Mouse (Mus musculus) liver, adult 2 months (tissue): ENCODE data around the gene Cic. TPM values are rescaled to one million over a fixed set of nuclear protein-coding genes. Genes with fewer than 3 reads are reported as not detected.

Source experiments
- DNase-seq: peaks from one replicate; pipeline ENCODE4 v3.0.0-alpha.2; 2011; ENCODE audit warnings: low read depth, low spot score; ENCODE audit errors: extremely low read depth
- H3K27ac ChIP-seq: fragments of 200-500 bp; replicated peaks from 2 replicates; pipeline ENCODE4 v1.5.1; 2012; ENCODE audit warnings: low read depth, mild to moderate bottlenecking, control low read depth, inconsistent platforms, low read length; ENCODE audit not compliant: insufficient read depth
- H3K27me3 ChIP-seq: fragments of 200-500 bp; 2 replicates; pipeline ENCODE4 v1.6.1; 2012; ENCODE audit warnings: mild to moderate bottlenecking, moderate library complexity, low read length, inconsistent platforms; ENCODE audit not compliant: control insufficient read depth, insufficient read depth
- H3K36me3 ChIP-seq: fragments of 200-500 bp; 2 replicates; pipeline ENCODE4 v1.6.1; 2012; ENCODE audit warnings: low read length, inconsistent platforms; ENCODE audit not compliant: control insufficient read depth, insufficient read depth
- H3K4me1 ChIP-seq: fragments of 200-500 bp; 2 replicates; pipeline ENCODE4 v1.6.1; 2011; ENCODE audit warnings: low read length; ENCODE audit not compliant: control insufficient read depth, insufficient read depth
- H3K4me3 ChIP-seq: fragments of 200-500 bp; 2 replicates; pipeline ENCODE4 v1.5.1; 2011; ENCODE audit warnings: low read depth, mild to moderate bottlenecking, control low read depth, low read length, moderate library complexity; ENCODE audit not compliant: insufficient read depth
- H3K79me2 ChIP-seq: fragments of 200-500 bp; 2 replicates; pipeline ENCODE4 v1.6.1; 2012; ENCODE audit warnings: inconsistent platforms, mild to moderate bottlenecking, low read length, moderate library complexity; ENCODE audit not compliant: control insufficient read depth, insufficient read depth
- H3K9ac ChIP-seq: fragments of 200-500 bp; 2 replicates; pipeline ENCODE4 v1.6.1; 2012; ENCODE audit warnings: low read depth, mild to moderate bottlenecking, control low read depth, inconsistent platforms, low read length
- CTCF ChIP-seq: fragments of 200-500 bp; IDR thresholded peaks from 2 replicates; pipeline ENCODE4 v1.5.1; 2011; ENCODE audit warnings: low read depth, low read length, control low read depth
- POLR2A ChIP-seq: fragments of 200-500 bp; IDR thresholded peaks from 2 replicates; pipeline ENCODE4 v1.6.1; 2011; ENCODE audit warnings: low read length, control low read depth; ENCODE audit not compliant: insufficient read depth; ENCODE audit errors: extremely low read depth
- WGBS: fragments of 180-500 bp; shearing (Covaris S2); methylation state at CpG from one replicate; pipeline ENCODE4 v1.1.7; 2018; 5-methylcytosine and 5-hydroxymethylcytosine counted together
- polyA plus RNA-seq: library from polyadenylated mRNA; depleted of rRNA; stranded (reverse); fragments of >200 nt; gene quantifications from 2 replicates; pipeline ENCODE4 v1.2.3, GENCODE M21; 2012
- total RNA-seq: library from RNA; depleted of rRNA; stranded (reverse); fragments of >200 nt; gene quantifications from 2 replicates; pipeline ENCODE4 v1.2.3, GENCODE M21; 2014

Gene Cic
- total and polyA plus RNA-seq, 2 experiments = 5.3 to 23.3 TPM

DNA sequence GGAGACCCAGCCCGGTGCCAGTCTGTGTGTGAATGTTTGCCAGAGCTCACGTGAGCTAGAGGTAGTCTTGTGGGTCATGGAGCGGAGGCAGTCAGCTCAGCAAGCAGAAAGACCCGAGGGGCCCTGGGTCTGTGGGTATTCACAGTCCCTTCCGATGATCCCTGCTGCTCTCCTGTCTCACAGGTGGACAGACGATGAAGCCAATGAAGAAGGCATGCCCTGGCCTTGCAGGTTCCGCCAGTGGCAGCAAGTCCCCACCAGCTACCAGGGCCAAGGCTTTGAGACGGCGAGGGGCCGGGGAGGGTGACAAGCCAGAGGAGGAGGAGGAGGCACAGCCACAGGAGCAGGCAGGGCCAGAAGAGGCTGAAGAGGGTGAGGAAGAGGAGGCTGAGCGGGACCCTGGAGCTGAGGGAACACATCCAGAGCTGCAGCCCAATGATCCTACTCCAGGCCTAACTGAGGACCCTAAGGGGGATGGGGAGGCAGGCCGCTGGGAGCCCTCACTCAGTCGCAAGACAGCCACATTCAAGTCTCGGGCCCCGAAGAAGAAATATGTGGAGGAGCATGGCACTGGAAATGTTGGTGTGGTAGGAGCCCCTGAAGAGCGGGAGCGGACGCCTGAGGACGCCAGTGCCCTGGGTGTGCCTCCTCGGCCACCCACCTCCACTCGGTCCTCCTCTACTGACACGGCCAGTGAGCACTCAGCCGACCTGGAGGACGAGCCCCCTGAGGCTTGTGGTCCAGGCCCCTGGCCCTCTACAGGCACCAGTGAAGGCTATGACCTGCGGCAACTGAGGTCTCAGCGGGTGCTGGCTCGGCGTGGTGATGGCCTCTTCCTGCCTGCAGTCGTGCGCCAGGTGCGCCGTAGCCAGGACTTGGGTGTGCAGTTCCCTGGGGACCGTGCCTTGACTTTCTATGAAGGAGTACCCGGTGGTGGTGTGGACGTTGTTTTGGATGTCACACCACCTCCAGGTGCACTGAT is 3.4 kb downstream of the Cic start:
- WGBS = 95% methylated on average over 35 of the region's 35 CpGs
- no peak overlapping the region for H3K9ac ChIP-seq
- H3K27ac ChIP-seq = no peak overlapping the region
- no peaks in the 10 kb centered on the region for H3K27me3 ChIP-seq
- peaks cover 36% of the 10 kb centered on the region for H3K79me2 ChIP-seq
- H3K4me3 ChIP-seq = no peak overlapping the region
- H3K36me3 ChIP-seq = no peaks in the 10 kb centered on the region
- TF ChIP-seq CTCF (no peak), POLR2A (no peak)
- H3K4me1 ChIP-seq = peaks cover 8% of the 10 kb centered on the region
- DNase-seq = no peak

DNA sequence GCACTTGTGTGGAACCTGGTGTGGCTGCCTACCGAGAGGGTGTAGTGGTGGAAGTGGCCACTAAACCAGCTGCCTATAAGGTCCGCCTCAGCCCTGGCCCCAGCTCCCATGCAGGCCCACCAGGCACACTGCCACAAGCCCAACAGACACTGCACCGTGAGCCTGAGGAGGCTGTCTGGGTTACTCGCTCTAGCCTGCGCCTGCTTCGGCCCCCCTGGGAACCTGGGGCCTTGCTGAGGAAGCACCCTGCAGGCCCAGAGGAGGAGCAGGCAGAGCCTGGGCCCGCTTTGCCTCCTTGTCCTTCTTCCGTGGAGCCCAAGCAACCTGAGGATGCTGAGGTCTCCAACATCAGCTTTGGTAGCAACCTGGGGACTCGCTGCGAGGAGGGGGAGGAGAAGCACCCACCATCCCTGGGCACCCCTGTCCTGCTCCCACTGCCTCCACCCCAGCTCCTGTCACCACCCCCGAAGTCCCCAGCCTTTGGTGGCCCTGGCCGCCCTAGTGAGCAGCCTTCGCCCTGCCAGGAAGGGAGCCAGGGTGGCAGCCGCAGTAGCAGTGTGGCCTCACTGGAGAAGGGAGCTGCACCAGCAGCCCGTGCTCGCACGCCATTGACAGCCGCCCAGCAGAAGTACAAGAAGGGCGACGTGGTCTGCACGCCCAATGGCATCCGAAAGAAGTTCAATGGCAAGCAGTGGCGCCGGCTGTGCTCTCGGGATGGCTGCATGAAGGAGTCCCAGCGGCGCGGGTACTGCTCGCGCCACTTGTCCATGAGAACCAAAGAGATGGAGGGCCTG is 4.3 kb downstream of the Cic start:
- Histone ChIP-seq H3K27ac (no peak overlapping the region), H3K9ac (no peak overlapping the region), H3K79me2 (peaks cover 36% of the 10 kb centered on the region), H3K36me3 (no peaks in the 10 kb centered on the region), H3K4me1 (peaks cover 8% of the 10 kb centered on the region), H3K27me3 (no peaks in the 10 kb centered on the region), H3K4me3 (no peak overlapping the region)
- no peak for DNase-seq
- WGBS = 94% methylated on average over 30 of the region's 30 CpGs
- TF ChIP-seq CTCF (no peak), POLR2A (no peak)

DNA sequence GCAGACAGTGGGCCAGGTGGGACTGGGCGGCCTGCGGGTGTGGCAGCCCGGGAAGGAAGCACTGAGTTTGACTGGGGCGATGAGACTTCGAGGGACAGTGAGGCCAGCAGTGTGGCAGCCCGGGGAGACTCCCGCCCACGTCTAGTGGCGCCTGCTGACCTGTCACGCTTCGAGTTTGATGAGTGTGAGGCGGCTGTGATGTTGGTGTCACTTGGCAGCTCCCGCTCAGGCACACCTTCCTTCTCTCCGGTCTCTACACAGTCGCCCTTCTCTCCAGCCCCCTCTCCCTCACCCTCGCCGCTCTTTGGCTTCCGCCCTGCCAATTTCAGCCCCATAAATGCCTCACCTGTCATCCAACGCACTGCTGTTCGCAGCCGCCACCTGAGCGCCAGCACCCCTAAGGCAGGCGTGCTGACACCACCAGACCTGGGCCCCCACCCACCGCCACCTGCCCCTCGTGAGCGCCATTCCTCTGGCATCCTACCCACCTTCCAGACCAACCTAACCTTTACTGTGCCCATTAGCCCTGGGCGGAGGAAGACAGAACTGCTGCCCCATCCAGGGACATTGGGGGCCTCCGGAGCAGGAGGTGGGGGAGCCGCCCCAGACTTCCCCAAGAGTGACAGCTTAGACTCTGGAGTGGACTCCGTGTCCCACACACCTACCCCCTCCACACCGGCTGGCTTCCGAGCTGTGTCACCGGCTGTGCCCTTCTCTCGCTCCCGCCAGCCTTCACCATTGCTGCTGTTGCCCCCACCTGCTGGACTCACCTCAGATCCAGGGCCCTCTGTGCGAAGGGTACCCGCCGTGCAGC is 5.1 kb downstream of the Cic start:
- no peak for DNase-seq
- TF ChIP-seq POLR2A = no peak
- TF ChIP-seq CTCF = no peak
- H3K36me3 ChIP-seq = no peaks in the 10 kb centered on the region
- H3K79me2 ChIP-seq = peaks cover 36% of the 10 kb centered on the region
- H3K27ac ChIP-seq = no peak overlapping the region
- H3K4me1 ChIP-seq = peaks cover 12% of the 10 kb centered on the region
- H3K9ac ChIP-seq = no peak overlapping the region
- H3K27me3 ChIP-seq = no peaks in the 10 kb centered on the region
- WGBS = 94% methylated on average over 38 of the region's 38 CpGs
- H3K4me3 ChIP-seq = no peak overlapping the region

DNA sequence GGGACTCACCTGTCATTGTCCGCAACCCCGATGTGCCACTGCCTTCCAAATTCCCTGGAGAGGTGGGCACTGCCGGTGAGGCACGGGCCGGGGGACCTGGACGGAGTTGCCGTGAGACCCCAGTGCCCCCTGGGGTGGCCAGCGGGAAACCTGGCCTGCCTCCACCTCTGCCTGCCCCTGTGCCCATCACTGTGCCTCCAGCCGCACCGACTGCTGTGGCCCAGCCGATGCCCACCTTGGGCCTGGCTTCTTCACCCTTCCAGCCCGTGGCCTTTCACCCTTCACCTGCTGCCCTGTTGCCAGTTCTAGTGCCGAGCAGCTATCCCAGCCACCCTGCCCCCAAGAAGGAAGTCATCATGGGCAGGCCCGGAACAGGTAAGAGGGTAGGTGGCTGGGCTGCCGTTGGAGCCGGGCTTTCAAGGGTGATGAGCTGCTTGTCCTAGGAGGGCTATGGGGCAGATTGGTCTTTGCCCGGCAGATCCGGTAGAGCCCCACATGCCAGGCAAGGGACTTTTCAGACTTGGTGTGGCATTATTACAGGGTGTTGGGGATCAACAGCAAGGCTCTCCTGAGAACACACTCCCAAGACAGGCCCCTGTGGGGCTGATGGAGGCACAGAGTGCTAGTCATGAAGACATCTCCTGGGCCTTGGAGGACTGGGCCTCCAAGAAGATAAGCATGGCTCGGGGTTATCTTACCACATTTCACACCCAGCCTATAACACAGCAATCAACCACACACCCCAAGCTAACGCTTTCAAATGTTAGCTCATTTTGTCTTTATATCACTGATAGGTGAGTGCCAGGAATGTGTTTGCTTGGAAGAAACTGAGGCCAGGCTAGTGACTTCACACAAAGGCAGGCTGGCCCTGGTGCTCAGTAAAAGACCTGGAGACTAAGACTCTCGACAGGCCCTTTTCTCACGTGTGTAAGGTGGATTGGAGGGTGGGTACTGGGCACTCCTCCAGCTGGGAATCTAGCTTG is 6.0 kb downstream of the Cic start:
- TF ChIP-seq POLR2A = no peak
- Histone ChIP-seq H3K79me2 (peaks cover 33% of the 10 kb centered on the region), H3K27ac (no peak overlapping the region), H3K27me3 (no peaks in the 10 kb centered on the region), H3K9ac (no peak overlapping the region), H3K36me3 (no peaks in the 10 kb centered on the region), H3K4me3 (no peak overlapping the region), H3K4me1 (peaks cover 15% of the 10 kb centered on the region)
- DNase-seq = no peak
- WGBS = 88% methylated on average over 22 of the region's 22 CpGs

DNA sequence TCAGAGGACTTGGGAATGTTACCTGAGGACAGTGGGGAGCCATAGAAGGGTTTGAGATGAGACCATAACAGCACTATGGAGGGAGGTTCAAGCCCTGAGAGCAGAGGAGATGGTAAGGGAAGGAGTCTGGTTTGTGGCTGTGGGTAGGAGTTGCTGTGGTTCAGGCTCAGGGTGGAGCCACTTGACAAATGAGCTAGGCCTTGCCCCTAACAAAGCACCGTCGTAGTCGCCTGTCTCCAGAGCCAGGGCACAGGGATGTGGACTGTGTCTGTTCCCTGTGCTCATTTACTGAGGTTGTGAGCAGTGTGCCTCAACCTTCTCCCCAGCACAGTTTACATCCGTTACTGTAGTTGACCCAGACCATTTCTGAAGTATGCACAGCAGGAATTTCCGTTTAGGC is 7.1 kb downstream of the Cic start:
- 81% methylated on average over 5 of the region's 5 CpGs for WGBS
- Histone ChIP-seq H3K4me3 (no peak overlapping the region), H3K27ac (no peak overlapping the region), H3K79me2 (peaks cover 28% of the 10 kb centered on the region), H3K36me3 (no peaks in the 10 kb centered on the region), H3K27me3 (no peaks in the 10 kb centered on the region), H3K4me1 (peaks cover 13% of the 10 kb centered on the region), H3K9ac (no peak overlapping the region)
- TF ChIP-seq CTCF (no peak), POLR2A (no peak)
- DNase-seq = no peak
